Mouse (Mus musculus) spleen, adult 2 months (tissue): ENCODE results near the gene Npb.

Experiments
- CTCF ChIP-seq: fragments of 200-500 bp; IDR thresholded peaks from 2 replicates; pipeline ENCODE4 v1.5.1; 2011; ENCODE audit warnings: mild to moderate bottlenecking, inconsistent platforms; ENCODE audit not compliant: insufficient read depth, insufficient read length, insufficient replicate concordance; ENCODE audit errors: extremely low read depth
- POLR2A ChIP-seq: fragments of 200-500 bp; IDR thresholded peaks from 2 replicates; pipeline ENCODE4 v1.6.1; 2011; ENCODE audit warnings: low read depth, low read length, inconsistent platforms

DNA sequence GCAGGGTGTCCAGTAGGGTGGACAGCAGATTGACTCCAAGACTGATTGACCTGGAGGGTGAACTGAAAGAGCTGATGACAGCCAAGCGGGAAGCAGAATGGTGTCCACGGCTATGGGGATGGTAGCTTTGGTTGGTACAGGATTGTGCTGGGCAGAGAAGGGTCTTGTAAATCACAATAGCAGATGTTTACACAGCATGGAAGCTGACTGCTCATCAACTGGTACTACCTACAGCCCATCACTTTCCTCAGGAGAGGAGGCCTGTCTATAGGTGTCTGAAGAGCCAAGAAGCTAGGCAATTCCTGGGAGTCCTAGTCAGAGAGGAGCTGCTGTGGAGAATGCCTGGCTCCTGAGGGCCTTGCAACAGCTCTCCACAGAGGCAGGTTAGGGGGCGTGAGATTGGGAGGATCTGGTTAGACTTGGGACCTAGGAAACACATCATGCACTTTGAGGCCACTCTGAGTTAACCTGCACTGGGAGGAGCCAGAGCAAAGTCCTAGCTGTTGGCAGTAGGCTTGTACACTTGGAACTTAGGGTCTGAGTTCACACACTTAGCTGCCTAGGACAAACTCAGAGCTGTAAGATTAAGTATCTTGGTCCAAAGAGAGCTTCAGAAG lies 31.8 kb upstream of the Npb start:
- TF ChIP-seq POLR2A (no peak), CTCF (no peak)
